Mouse (Mus musculus) liver, adult 2 months (tissue): Measurements from ENCODE around the gene Pptc7.

Source experiments
- CTCF ChIP-seq: fragments of 200-500 bp; IDR thresholded peaks from 2 replicates; pipeline ENCODE4 v1.5.1; 2011; ENCODE audit warnings: low read depth, low read length, control low read depth
- POLR2A ChIP-seq: fragments of 200-500 bp; IDR thresholded peaks from 2 replicates; pipeline ENCODE4 v1.6.1; 2011; ENCODE audit warnings: low read length, control low read depth; ENCODE audit not compliant: insufficient read depth; ENCODE audit errors: extremely low read depth

DNA sequence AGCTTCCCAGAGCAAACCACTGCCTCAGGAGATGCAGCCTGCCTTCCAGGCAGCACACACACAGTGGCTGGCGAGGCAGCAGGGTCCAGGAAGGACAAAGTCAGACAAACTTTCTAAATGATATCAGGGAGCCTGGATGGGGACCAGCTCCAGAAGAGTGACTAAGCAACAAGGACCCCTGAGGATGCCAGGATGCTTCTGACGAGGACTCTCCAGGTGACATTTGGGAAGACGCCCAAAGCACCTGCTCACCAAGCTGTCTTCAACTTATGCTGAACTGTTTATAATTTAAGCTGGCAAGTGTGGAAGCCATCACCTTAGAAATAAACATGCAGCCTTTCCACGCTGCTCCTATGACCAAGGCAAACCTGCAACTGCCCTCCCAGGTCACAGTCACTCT is 34.9 kb upstream of the Pptc7 start:
- TF ChIP-seq CTCF, result no peak
- no peak for TF ChIP-seq POLR2A
